Mouse (Mus musculus): ENCODE measurements around the gene Jph3.

DNA sequence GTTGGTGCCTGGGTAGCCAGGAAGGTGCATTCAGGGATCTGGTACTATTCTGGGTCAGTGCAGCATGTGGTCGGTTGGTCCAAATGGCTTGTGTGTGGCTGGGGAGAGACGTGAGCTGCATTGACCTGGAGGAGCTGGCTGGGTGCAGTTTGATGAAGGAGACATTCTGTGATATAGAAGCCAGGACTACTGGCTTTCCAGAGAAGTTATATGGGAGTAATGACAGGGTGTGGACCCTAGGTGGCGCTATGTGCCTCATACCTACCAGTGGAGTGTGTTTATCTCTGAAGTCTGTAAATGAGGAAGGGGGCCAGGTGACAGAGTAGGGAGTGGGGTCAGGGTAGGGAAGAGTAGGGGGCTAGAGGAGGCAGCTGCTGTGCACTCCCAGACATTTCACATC, 21.1 kb downstream of the Jph3 start:
- TF ChIP-seq CTCF (IDR thresholded peaks at IDR 0.05; ENCODE audit: low read depth, low read length), result no peak
- no peak for TF ChIP-seq POLR2A (IDR thresholded peaks at IDR 0.05; ENCODE audit: extremely low read depth, insufficient read depth, low read length)

All from liver, adult 2 months (tissue).